Mouse (Mus musculus) adrenal gland, adult 18-20 months (tissue): ENCODE measurements around the gene Cep131. TPM values are rescaled to one million over a fixed set of nuclear protein-coding genes. Genes with fewer than 3 reads are reported as not detected.

ENCODE experiments used
- DNase-seq, 2 experiments: peaks; one replicate each; pipeline ENCODE4 v3.0.0; 2021 to 2022; ENCODE audit warnings: low spot score in 2 of 2
- microRNA-seq, 2 experiments: library from miRNA; unstranded; fragments of <30 nt; microRNA quantifications; one replicate each; pipeline ENCODE4 v1.2.0; 2021; ENCODE audit warnings: borderline number of aligned reads in 2 of 2
- total RNA-seq, 2 experiments: library from RNA; stranded (reverse); gene quantifications; 1 replicate in 1 of 2; 2 replicates in 1 of 2; pipeline ENCODE4 v1.2.3; 2021

The Cep131 gene
- total RNA-seq, 2 experiments from 2014 or later, result 11.7 to 90.0 TPM

DNA sequence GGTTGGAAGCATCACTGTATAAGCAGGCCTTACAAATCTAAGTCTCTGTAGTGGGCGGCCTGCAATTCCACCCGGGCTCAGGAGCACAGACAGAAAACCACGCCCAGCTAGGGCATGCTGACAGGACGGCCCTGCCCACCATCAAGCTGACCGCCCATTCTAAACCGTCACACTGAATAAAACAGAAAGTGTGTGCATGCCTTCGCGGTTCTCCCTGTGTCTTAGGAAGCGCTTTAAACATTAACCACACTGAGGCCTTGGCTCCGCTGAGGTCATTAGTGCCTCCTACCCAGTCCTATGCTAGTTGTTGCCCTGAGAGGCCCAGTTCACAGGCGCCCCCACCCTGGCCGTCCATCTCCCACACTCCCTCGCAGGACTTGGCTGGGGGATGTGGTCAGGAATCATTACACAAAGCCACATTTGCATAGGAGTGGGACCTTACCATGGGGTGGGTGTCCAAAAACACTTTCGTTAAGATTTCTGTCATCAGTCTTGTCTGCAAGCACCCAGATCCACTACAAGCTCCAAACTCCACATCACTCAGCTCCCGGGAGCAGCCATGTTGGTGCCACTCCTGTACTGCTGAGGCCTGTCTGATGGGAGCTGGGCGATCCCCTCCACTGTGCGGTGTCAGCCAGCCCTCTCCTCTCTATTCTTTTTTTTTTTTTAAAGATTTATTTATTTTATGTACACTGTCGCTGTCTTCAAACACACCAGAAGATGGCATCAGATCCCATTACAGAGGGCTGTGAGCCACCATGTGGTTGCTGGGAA, 58.1 kb downstream of the Cep131 start:
- no peak for DNase-seq

DNA sequence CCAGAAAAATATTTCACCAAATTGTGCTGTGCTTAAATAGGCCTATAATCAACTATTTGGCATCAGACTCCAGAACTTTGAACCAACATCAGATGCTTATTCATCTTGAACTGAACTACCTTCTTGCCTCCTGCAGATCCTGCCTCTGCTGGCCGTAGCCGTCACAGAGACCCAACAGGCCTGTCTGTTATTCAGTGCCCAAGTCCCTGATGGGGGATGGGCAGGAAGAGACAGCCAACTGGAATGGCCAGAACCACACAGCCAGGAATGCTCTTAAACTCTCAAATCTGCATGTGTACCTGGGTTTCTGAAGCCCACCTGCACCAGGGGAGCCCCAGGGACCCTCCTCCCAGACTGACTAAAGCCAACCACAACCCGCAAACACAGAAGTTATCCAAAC, 59.7 kb downstream of the Cep131 start:
- DNase-seq, result no peak

DNA sequence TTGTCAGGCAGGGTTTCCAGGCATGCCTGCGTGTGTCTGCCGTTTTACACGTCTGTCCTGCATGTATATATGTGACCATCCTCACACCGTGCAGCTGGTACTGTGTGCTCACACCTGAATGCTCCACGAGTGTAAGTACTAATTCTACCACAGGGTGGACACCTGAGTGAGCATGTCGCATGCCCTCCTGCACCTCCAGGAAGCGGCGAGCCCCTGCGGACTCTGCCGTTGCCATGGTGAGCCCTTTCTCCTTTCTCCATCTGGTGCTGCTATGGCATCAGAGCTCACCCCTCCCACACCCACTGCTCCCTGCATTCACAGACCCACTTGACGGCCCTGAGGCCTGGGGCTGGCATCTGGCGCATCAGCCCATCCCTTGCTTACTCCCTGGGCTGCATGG, 63.8 kb downstream of the Cep131 start:
- DNase-seq, result no peak

DNA sequence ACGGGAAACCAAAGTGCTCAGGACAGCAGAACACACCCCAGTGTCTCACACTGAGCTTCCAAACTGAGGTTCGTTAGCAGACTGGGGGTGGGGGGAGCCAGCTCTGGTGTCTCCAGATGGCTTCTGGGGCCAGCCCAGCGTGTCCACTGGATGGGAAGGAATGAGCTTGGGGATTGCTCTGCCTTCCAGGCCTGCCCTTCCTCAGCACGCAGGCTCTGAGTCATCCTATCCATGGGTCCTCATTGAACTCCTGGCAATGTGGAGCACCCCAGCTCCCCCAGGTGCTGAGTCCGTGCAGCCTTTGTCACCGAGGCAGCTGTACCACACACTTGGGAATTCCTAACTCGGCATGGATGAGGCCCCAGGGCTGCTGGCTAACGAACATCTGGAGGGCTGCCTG, 64.4 kb downstream of the Cep131 start:
- no peak for DNase-seq

DNA sequence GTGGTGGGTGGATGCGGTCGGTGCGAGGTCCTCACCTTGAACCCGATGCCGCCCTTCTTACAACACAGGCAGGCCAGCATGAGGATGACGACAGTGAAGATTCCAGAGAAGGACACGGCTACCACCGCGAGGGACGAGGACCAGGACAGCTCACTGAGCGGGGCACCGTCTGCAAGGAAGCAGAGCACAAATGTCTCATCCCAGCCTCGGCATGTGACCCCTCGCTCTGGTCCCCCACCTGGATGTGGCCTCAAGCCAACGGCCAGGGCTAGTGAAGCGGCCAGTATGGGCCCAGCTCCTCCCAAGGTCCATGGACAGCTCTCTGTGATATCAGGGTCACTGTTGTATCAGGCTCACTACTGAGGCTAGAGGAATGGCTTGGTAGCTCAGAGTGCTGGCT, 65.3 kb downstream of the Cep131 start:
- no peak for DNase-seq

DNA sequence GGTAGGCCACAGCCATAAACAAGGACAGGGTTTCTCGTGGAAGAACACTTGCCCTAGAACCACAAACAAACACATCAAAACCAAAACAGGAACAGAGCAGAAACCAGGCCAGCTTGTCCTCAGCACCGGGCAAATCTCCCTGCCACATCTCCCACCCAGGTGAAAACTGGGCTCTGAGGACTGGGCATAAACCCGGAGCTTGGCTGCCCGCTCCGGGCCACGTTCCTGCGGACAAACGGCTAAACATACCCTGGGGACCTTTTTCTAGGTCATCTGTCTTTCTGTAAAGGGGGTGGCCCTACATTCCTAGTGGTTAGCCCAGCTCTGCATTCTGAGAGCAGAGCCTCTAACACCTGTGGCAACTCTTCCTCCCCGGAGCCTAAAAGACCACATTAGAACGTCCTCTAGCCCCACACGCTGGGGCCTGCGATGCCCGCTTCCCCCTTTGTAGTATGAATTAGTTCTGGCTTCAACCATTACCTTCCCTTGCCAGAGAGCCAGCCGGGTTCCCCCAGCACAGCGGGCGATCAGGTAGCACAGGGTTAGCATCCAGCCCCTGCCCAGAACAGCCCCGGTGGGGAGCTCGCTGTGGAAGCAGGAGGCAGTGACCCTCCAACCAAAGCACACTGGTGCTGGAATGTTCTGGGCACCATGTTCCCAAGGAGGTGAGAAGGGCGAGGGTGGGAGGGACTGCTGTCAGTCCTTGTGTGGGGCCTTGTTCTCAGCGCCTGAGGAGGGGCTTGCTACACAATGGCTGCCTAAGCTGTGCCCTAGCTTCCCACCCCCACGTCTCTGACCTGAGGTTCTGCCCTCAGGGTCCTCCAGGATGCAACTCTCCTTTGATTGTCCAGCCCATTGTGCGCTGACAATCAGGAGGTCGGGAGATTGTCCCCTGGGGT, 66.8 kb downstream of the Cep131 start:
- DNase-seq, result no peak

DNA sequence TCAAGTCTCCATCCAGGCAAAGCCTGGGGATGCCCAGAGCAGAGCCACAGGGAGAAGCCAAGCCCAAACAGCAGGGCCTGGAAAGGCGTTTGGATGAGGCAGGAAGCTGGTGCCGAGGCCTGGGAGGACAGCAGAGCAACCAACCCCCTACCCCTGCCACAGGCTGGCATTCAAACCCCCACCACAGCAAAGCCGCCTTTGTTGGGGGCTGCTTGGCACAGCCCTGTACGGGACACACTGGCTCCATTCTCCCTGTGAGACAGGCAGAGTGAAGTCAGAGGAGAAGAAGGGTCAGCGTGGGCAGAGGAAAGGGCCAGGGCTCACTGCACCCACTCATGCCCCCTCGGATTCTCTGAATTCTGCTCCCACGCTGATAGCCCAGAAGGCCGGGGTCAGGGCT, 69.6 kb downstream of the Cep131 start:
- DNase-seq, result no peak

DNA sequence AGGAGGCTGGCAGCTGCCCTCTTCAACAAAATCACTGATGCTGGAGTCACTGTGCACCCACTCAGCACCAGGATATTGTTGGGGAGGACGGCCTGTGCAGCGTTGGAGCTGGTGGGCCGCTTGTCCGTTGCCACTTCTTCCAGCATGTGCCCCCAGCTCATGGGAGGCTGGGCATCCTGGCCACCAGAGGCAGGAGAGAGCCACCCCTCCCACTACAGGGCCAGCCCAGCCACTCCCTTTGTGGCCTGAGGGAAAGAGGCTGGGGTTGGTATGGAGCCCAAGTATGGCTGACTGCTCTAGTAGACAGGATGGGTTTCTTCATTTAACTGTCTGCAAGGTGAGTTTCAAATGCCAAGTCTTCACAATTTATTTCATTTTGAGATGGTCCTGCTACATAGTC, 71.9 kb downstream of the Cep131 start:
- DNase-seq, result no peak

Small RNA genes within 50 kb of the gene (microRNA-seq; reads per million reads assigned to microRNA genes)
- gene Gm25948 (0 to 0.95 reads per million in 2 experiments), gene Mir3065 (0 reads per million in 2 experiments), gene Mir338 (0 reads per million in 2 experiments)

Other genes starting within 250 kb of the Cep131 start
- 10 to 100 TPM; 32.3 to 33.3 TPM for gene Chmp6, start 173.4 kb downstream of the Cep131 start, total RNA-seq
- 10 to 100 TPM; 16.5 to 31.7 TPM for gene Baiap2, start 144.1 kb downstream of the Cep131 start, total RNA-seq
- gene Aatk, start 39.7 kb downstream of the Cep131 start, total RNA-seq, result 10 to 100 TPM; 10.3 to 22.0 TPM
- 10 to 100 TPM; 12.3 to 15.4 TPM for gene Tepsin, start 11.9 kb upstream of the Cep131 start, total RNA-seq
- gene Ndufaf8, start 12.1 kb upstream of the Cep131 start, total RNA-seq, result 10 to 100 TPM; 54.9 to 62.9 TPM
- gene Slc38a10, start 64.5 kb upstream of the Cep131 start, total RNA-seq, result 100 to 1,000 TPM; 147 to 177 TPM
- gene Bahcc1, start 146.1 kb upstream of the Cep131 start, total RNA-seq, result 1 to 10 TPM; 7.8 to 8.9 TPM